Mouse (Mus musculus) stomach, embryonic 15.5 days (tissue): Measurements from ENCODE around the gene Mgmt. TPM values are rescaled to one million over a fixed set of nuclear protein-coding genes. Genes with fewer than 3 reads are reported as not detected.

Experiments used
- ATAC-seq: fragments of 200-750 bp; cut with Nextera tagmentation; 2 replicates; pipeline ENCODE4 v1.8.0; 2017; ENCODE audit warnings: low read depth, moderate number of reproducible peaks, moderate TSS enrichment; ENCODE audit not compliant: insufficient read depth, low FRiP score
- H3K27ac ChIP-seq: fragments of 300-500 bp; sonication (generic); 2 replicates; pipeline ENCODE4 v1.5.1; 2015; ENCODE audit warnings: mild to moderate bottlenecking, inconsistent platforms
- H3K27me3 ChIP-seq: fragments of 300-500 bp; sonication (generic); replicated peaks from 2 replicates; pipeline ENCODE4 v1.6.1; 2015; ENCODE audit warnings: inconsistent platforms
- H3K36me3 ChIP-seq: fragments of 300-500 bp; sonication (generic); 2 replicates; pipeline ENCODE4 v1.6.1; 2015; ENCODE audit warnings: inconsistent platforms
- H3K4me1 ChIP-seq: fragments of 300-500 bp; sonication (generic); 2 replicates; pipeline ENCODE4 v1.6.1; 2015; ENCODE audit warnings: inconsistent platforms
- H3K4me2 ChIP-seq: fragments of 300-500 bp; sonication (generic); 2 replicates; pipeline ENCODE4 v1.6.1; 2015; ENCODE audit warnings: mild to moderate bottlenecking, inconsistent platforms
- H3K4me3 ChIP-seq: fragments of 300-500 bp; sonication (generic); replicated peaks from 2 replicates; pipeline ENCODE4 v1.5.1; 2015; ENCODE audit warnings: inconsistent platforms
- H3K9ac ChIP-seq: fragments of 300-500 bp; sonication (generic); 2 replicates; pipeline ENCODE4 v1.6.1; 2015; ENCODE audit warnings: inconsistent platforms
- H3K9me3 ChIP-seq: fragments of 300-500 bp; sonication (generic); 2 replicates; pipeline ENCODE4 v1.6.1; 2016; ENCODE audit warnings: inconsistent platforms
- WGBS: fragments of 180-500 bp; shearing (Covaris S2); methylation state at CpG from one replicate; pipeline ENCODE4 v1.1.7; 2015; 5-methylcytosine and 5-hydroxymethylcytosine counted together
- polyA plus RNA-seq: library from polyadenylated mRNA; unstranded; fragments of >200 nt; fragmentation: Nextera tagmentation; extraction: Ambion mirVana; gene quantifications from 2 replicates; pipeline ENCODE4 v1.2.1, GENCODE M21; 2015

The Mgmt gene
- polyA plus RNA-seq, 1 experiment from 2014 or later: 6.2 TPM

- WGBS: 79% methylated on average over 6 of the region's 6 CpGs
- Histone ChIP-seq H3K4me2 (no peak overlapping the region), H3K9me3 (no peaks in the 10 kb centered on the region), H3K27me3 (no peaks in the 10 kb centered on the region), H3K9ac (no peak overlapping the region), H3K36me3 (no peaks in the 10 kb centered on the region), H3K27ac (no peak overlapping the region), H3K4me1 (no peaks in the 10 kb centered on the region), H3K4me3 (no peak overlapping the region)
- ATAC-seq: no peak
Observed at GRCm38 (mm10) chr7:137008321-137008720, 113.9 kb downstream of the Mgmt start.

- no peak overlapping the region for H3K27ac ChIP-seq
- H3K27me3 ChIP-seq: no peaks in the 10 kb centered on the region
- no peak overlapping the region for H3K9ac ChIP-seq
- H3K4me1 ChIP-seq: no peaks in the 10 kb centered on the region
- H3K36me3 ChIP-seq: no peaks in the 10 kb centered on the region
- ATAC-seq: no peak
- no peak overlapping the region for H3K4me2 ChIP-seq
- no peak overlapping the region for H3K4me3 ChIP-seq
- WGBS: 84% methylated on average over 19 of the region's 19 CpGs
- H3K9me3 ChIP-seq: no peaks in the 10 kb centered on the region
Observed at GRCm38 (mm10) chr7:137009732-137010275, 115.4 kb downstream of the Mgmt start.

GRCm38 (mm10) chr7:137010451-137010850 lies 116.0 kb downstream of the Mgmt start:
- no peaks in the 10 kb centered on the region for H3K36me3 ChIP-seq
- ATAC-seq: no peak
- no peak overlapping the region for H3K4me3 ChIP-seq
- H3K9me3 ChIP-seq: no peaks in the 10 kb centered on the region
- WGBS: 70% methylated on average over 2 of the region's 2 CpGs
- no peak overlapping the region for H3K4me2 ChIP-seq
- H3K4me1 ChIP-seq: no peaks in the 10 kb centered on the region
- H3K27me3 ChIP-seq: no peaks in the 10 kb centered on the region
- no peak overlapping the region for H3K27ac ChIP-seq
- no peak overlapping the region for H3K9ac ChIP-seq

- Histone ChIP-seq H3K27ac (no peak overlapping the region), H3K9me3 (no peaks in the 10 kb centered on the region), H3K4me2 (no peak overlapping the region), H3K9ac (no peak overlapping the region), H3K4me3 (no peak overlapping the region), H3K27me3 (no peaks in the 10 kb centered on the region), H3K36me3 (no peaks in the 10 kb centered on the region), H3K4me1 (no peaks in the 10 kb centered on the region)
- 60% methylated on average over 8 of the region's 8 CpGs for WGBS
- ATAC-seq: no peak
Observed at GRCm38 (mm10) chr7:137012687-137013086, 118.3 kb downstream of the Mgmt start.

GRCm38 (mm10) chr7:137013433-137013832 lies 119.0 kb downstream of the Mgmt start:
- 46% methylated on average over 3 of the region's 3 CpGs for WGBS
- no peak for ATAC-seq
- Histone ChIP-seq H3K36me3 (no peaks in the 10 kb centered on the region), H3K27ac (no peak overlapping the region), H3K4me2 (no peak overlapping the region), H3K9me3 (no peaks in the 10 kb centered on the region), H3K4me1 (no peaks in the 10 kb centered on the region), H3K27me3 (no peaks in the 10 kb centered on the region), H3K9ac (no peak overlapping the region), H3K4me3 (no peak overlapping the region)

- H3K4me1 ChIP-seq: no peaks in the 10 kb centered on the region
- no peak overlapping the region for H3K4me3 ChIP-seq
- no peaks in the 10 kb centered on the region for H3K9me3 ChIP-seq
- WGBS: 81% methylated on average over 5 of the region's 5 CpGs
- no peaks in the 10 kb centered on the region for H3K27me3 ChIP-seq
- H3K4me2 ChIP-seq: no peak overlapping the region
- ATAC-seq: no peak
- H3K36me3 ChIP-seq: no peaks in the 10 kb centered on the region
- no peak overlapping the region for H3K27ac ChIP-seq
- H3K9ac ChIP-seq: no peak overlapping the region
Observed at GRCm38 (mm10) chr7:137018614-137019013, 124.2 kb downstream of the Mgmt start.

GRCm38 (mm10) chr7:137020195-137020594 lies 125.8 kb downstream of the Mgmt start:
- Histone ChIP-seq H3K4me2 (no peak overlapping the region), H3K36me3 (no peaks in the 10 kb centered on the region), H3K27ac (no peak overlapping the region), H3K4me1 (no peaks in the 10 kb centered on the region), H3K4me3 (no peak overlapping the region), H3K9me3 (no peaks in the 10 kb centered on the region), H3K27me3 (no peaks in the 10 kb centered on the region), H3K9ac (no peak overlapping the region)
- WGBS: 78% methylated on average over 6 of the region's 6 CpGs
- ATAC-seq: no peak

- no peaks in the 10 kb centered on the region for H3K27me3 ChIP-seq
- no peak overlapping the region for H3K9ac ChIP-seq
- no peaks in the 10 kb centered on the region for H3K4me1 ChIP-seq
- no peaks in the 10 kb centered on the region for H3K36me3 ChIP-seq
- no peak overlapping the region for H3K27ac ChIP-seq
- WGBS: 92% methylated on average over 4 of the region's 4 CpGs
- H3K4me3 ChIP-seq: no peak overlapping the region
- H3K9me3 ChIP-seq: no peaks in the 10 kb centered on the region
- ATAC-seq: no peak
- no peak overlapping the region for H3K4me2 ChIP-seq
Observed at GRCm38 (mm10) chr7:137030789-137031188, 136.4 kb downstream of the Mgmt start.

- Histone ChIP-seq H3K27me3 (no peaks in the 10 kb centered on the region), H3K4me3 (no peak overlapping the region), H3K36me3 (no peaks in the 10 kb centered on the region), H3K9me3 (no peaks in the 10 kb centered on the region), H3K4me2 (no peak overlapping the region), H3K27ac (no peak overlapping the region), H3K4me1 (0 out of 2 replicates have a peak, but pooled peaks cover under 1% of the 10 kb centered on the region), H3K9ac (no peak overlapping the region)
- ATAC-seq: no peak
- 94% methylated on average over 12 of the region's 12 CpGs for WGBS
Observed at GRCm38 (mm10) chr7:137033177-137033576, 138.8 kb downstream of the Mgmt start.

GRCm38 (mm10) chr7:137034986-137035385 lies 140.6 kb downstream of the Mgmt start:
- H3K4me3 ChIP-seq: no peak overlapping the region

GRCm38 (mm10) chr7:137035916-137036315 lies 141.5 kb downstream of the Mgmt start:
- 70% methylated on average over 5 of the region's 5 CpGs for WGBS
- H3K36me3 ChIP-seq: no peaks in the 10 kb centered on the region

More at GRCm38 (mm10) chr7:137034986-137035385, 140.6 kb downstream of the Mgmt start:
- ATAC-seq: no peak
- H3K9ac ChIP-seq: no peak overlapping the region
- H3K27ac ChIP-seq: no peak overlapping the region
- H3K4me1 ChIP-seq: 0 out of 2 replicates have a peak, but pooled peaks cover 4% of the 10 kb centered on the region
- WGBS: 89% methylated on average over 3 of the region's 3 CpGs
- H3K36me3 ChIP-seq: no peaks in the 10 kb centered on the region
- H3K27me3 ChIP-seq: no peaks in the 10 kb centered on the region
- no peak overlapping the region for H3K4me2 ChIP-seq
- H3K9me3 ChIP-seq: no peaks in the 10 kb centered on the region

GRCm38 (mm10) chr7:137037471-137037870 lies 143.1 kb downstream of the Mgmt start:
- H3K4me1 ChIP-seq: 0 out of 2 replicates have a peak, but pooled peaks cover 4% of the 10 kb centered on the region
- 57% methylated on average over 4 of the region's 4 CpGs for WGBS
- H3K27me3 ChIP-seq: no peaks in the 10 kb centered on the region
- no peak overlapping the region for H3K4me3 ChIP-seq
- no peak overlapping the region for H3K27ac ChIP-seq
- H3K9me3 ChIP-seq: no peaks in the 10 kb centered on the region
- no peak overlapping the region for H3K4me2 ChIP-seq
- H3K9ac ChIP-seq: no peak overlapping the region
- H3K36me3 ChIP-seq: no peaks in the 10 kb centered on the region
- peak; percentile 50; the same call in 1 of the 2 replicates for ATAC-seq

More at GRCm38 (mm10) chr7:137035916-137036315, 141.5 kb downstream of the Mgmt start:
- H3K4me1 ChIP-seq: 0 out of 2 replicates have a peak, but pooled peaks cover 4% of the 10 kb centered on the region
- no peak overlapping the region for H3K9ac ChIP-seq
- no peaks in the 10 kb centered on the region for H3K9me3 ChIP-seq
- no peaks in the 10 kb centered on the region for H3K27me3 ChIP-seq
- H3K4me2 ChIP-seq: no peak overlapping the region
- H3K27ac ChIP-seq: no peak overlapping the region
- no peak overlapping the region for H3K4me3 ChIP-seq
- no peak for ATAC-seq

- WGBS: 32% methylated on average over 5 of the region's 5 CpGs
- no peak overlapping the region for H3K4me3 ChIP-seq
- H3K4me1 ChIP-seq: 0 out of 2 replicates have a peak, but pooled peaks cover 4% of the 10 kb centered on the region
- H3K36me3 ChIP-seq: no peaks in the 10 kb centered on the region
- ATAC-seq: 0 out of 2 replicates have a peak, but pooled peaks have one; percentile 22
- no peak overlapping the region for H3K27ac ChIP-seq
- H3K27me3 ChIP-seq: no peaks in the 10 kb centered on the region
- no peak overlapping the region for H3K9ac ChIP-seq
- H3K9me3 ChIP-seq: no peaks in the 10 kb centered on the region
- no peak overlapping the region for H3K4me2 ChIP-seq
Observed at GRCm38 (mm10) chr7:137037872-137038271, 143.5 kb downstream of the Mgmt start.
